Mouse (Mus musculus) heart, postnatal 0 days (tissue): Measurements from ENCODE around the gene Matn3.

ENCODE experiments used
- CTCF ChIP-seq: IDR thresholded peaks from 2 replicates; pipeline ENCODE4 v1.5.1; 2016; ENCODE audit warnings: antibody characterized with exemption, control low read depth, low read depth
- EP300 ChIP-seq: IDR thresholded peaks from 2 replicates; pipeline ENCODE4 v1.6.1; 2016; ENCODE audit warnings: antibody characterized with exemption, low read depth

GRCm38 (mm10) chr12:8927652-8928051 is 20.1 kb upstream of the Matn3 start:
- TF ChIP-seq CTCF (no peak), EP300 (no peak)
